Mouse (Mus musculus): ENCODE measurements around the gene Coro2a.
"Not testable (repeated sequence)": the region's sequence is repeated elsewhere in the genome, so short reads cannot be mapped to it uniquely, and the experiment has no call there.

Coro2a gene

DNA sequence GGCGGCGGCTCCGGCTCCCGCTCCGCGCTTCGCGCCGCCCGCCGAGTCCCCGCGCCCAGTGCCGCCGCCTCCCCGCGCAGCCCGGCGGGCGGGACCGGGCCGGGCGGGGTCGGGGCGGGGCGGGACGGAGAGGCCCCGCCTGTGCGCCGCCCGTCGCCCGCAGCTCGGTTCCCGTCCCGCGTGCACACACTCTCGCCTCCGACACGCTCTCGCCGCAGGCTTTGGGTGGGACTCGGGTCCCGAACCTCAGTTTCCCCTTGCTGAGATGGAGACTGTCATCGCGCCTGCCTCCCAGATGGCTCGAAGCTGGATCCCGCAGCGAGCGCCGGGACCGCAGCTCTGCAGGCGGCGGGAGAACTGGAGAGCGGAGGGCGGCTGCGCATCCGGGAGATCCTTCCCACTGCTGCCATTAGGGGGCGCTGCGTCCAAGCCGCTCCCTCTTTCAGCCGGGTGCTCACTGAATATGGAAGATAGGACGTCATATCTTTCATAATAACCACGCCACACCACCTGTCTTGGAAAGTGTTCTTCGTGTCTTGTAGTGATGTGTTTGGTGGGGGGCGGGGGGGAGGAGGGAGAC lies at the start of gene Coro2a:
Coro2a (minus strand) TSS at position 359 of the 580 bp plus-strand sequence.
- peak; percentile 54 for DNase-seq (ENCODE audit: low read depth, low spot score)

DNA sequence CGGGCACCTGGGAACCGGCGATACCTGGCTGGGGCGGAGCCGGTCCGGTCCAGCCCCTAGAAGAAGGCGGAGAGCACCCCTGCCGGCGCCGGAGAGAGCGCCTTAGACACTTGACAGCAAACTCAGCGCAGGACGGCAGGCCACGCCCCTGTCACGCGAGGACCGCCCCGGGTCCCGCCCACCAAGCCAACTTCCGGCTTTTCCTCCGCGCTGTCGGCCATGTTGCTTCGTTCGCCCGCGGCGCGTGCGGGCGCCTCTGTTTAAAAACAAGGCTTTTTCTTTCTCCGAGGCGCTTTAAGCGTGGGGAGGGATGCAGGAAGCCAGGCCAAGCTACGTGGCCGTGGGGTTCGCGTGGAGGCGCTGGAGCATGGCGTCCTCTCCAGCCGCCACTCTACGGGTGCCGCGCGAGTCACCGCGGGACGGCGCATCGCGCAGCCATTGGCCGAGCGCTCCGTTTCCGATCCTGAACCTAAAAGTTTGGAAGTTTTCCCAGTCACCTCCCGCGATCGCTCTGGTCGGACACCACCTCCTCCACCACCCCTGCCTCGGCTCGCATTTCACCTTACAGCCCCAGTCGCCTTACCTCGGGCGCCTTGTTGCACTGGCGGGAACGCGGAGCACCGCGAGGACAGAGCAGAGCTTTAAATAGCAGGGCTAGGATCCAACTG lies 48.2 kb upstream of the Coro2a start, which contains the start of gene Tbc1d2:
Tbc1d2 (minus strand) TSS at position 124 of the 668 bp plus-strand sequence.
- DNase-seq (ENCODE audit: low read depth, low spot score): peak; percentile 76

DNA sequence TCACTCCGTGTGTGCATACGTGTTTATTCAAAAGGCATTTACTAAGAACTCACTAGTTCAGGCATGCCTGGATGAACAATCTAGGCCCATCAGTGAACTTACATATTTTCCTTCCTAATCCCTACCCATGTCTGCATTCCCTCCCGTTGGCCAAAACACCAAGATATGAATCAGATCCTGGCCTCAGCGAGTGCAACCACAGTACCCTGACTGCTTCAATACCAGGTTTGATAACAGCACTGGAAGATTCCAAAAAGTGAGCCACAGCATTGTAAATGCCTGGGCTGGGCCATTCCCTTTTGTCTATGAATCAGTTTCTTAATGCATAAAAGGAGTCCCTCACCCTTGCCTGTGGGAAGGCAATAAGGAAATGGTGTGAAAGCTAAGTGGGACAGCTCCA lies 47.2 kb upstream of the Coro2a start:
- no peak for DNase-seq (ENCODE audit: low read depth, low spot score)

DNA sequence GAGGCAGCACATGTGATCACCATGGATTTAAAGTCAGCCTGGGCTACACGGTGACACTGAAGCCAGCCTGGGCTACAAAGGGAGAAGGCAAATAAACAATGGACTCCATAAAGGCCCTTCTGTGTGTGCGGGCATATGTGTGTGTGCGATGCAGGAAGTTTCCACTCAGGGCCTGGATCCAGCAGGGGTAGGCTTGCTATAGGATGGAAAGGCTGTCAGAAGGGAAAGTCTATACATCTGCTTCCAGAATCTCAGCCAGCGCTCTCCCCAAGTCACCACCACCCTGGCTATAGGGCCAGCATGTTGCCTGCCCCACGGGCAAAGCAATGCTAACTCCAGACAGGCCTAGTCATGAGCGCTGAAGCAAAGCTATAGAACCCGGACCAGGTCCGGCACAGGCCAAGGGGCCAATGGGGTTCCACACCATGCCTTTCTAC lies 41.7 kb upstream of the Coro2a start:
- no peak for DNase-seq (ENCODE audit: low read depth, low spot score)

DNA sequence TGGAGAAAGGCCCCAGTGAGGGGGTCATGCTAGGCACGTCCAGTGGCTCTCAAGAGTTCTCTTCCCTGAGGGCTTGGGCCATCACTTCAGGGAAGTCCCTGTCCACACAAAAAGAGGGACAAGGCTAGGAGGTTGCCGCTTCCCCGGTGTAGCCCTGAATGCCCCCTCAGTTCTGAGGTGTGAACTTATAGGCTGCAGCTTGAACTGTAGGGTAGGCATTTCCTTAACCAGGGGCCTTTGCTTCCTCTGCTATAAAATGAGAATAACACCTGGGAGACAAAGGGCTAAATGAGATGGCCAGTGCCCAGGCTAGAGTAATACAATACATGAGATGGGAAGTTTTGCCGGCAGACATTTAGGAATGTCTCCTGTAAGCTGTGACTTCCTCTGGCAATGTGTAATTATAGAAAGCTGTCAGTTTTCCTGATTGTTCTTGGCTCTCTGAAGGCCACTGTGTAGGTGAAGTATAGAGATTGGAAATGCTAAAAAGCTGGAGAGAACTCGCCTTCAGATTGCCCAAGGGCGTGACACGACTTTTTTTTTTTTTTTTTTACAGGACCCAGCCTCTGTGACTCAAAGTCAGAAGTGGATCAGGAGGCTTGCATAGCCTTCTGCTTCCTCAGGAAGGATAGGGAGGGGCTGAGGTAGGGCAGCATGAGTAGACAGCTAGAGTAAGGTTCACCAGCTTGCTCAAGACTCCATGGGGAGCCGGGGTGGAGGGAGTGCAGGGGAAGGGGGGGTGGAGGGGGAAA lies 41.1 kb upstream of the Coro2a start:
- DNase-seq (ENCODE audit: low read depth, low spot score): no peak

DNA sequence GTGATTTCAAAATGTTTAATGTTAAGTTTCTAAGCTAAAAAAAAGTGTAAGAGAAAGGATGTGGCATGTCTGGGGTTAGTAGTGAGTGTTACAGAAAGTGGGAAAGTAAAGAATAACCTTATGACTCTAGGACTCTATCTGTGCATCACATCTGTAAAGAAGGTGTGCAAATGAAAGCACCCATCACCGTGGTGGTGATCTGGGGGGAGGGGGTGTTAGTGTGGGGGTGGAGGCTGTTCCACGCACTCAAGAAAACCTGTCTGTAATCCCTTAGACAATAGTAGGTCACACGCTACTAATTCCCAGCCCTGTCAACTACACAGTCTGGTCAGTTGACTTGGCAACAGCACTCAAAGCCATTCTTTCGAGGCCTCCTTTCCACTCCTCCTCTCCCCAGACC lies 39.3 kb upstream of the Coro2a start:
- DNase-seq (ENCODE audit: low read depth, low spot score): no peak

DNA sequence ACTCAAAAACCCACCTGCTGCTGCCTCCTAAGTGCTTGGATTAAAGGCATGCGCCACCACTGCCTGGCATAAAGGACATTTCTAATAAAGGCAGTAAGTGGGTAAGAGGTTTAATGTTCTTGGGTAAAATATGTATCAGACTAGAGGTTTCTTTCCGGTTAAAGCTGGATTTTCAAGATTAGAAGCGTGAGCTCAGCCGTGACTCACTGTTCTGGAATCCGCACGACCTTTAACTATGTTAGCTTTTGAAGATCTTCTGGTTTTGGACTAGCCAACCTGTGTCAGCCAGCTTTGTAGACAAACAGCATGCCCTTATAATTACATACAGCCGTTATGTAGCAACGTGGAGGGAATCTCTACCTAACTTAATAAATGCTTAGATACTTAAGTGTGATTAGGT lies 37.9 kb upstream of the Coro2a start:
- no peak for DNase-seq (ENCODE audit: low read depth, low spot score)

DNA sequence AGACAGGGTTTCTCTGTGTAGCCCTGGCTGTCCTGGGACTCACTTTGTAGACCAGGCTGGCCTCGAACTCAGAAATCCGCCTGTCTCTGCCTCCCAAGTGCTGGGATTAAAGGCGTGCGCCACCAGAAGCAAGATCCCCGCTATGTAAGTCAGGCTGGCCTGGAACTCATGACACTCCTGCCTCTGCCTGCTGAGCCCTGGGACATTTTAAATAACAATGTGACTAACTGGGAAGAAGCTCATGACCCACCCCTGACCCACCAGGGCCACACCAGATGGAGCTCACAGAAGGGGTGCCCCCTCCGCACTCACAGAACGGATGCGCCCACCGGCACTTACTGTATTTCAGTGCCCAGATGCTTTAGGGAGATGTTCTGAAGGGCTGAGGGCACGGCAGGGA lies 35.2 kb upstream of the Coro2a start:
- not testable (repeated sequence) for DNase-seq (ENCODE audit: low read depth, low spot score)

DNA sequence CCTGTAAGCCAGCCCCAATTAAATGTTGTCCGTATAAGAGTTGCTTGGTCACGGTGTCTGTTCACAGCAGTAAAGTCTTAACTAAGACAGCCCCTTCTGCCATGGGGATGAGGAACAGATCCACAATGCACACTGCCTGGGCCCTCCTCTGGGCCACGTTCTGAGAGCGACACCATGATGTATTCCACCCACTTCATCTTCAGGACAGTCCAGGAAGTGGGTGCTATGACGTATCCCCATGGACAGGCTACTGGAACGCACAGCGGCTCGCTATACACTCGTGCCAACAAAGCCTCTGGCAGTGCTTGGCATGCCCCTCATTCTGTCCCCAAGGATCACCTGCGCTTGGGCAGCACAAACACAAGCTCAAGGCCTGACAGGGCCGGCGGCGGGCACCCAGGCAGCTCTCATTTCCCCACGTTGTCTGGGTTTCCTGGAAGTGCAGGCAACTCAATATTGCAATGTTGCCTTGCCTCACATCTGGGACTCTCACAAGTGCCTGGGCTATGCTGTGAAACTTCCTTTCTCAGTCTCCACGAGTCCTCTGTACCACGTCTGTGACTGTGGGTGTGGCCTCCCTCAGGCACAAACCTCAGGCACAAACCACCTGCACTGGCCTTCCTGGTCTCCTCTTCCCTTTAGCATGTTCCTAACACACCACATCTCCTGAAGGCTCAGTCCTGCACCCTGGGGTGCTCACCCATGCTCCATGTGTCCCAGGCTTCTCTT lies 33.9 kb upstream of the Coro2a start:
- no peak for DNase-seq (ENCODE audit: low read depth, low spot score)

DNA sequence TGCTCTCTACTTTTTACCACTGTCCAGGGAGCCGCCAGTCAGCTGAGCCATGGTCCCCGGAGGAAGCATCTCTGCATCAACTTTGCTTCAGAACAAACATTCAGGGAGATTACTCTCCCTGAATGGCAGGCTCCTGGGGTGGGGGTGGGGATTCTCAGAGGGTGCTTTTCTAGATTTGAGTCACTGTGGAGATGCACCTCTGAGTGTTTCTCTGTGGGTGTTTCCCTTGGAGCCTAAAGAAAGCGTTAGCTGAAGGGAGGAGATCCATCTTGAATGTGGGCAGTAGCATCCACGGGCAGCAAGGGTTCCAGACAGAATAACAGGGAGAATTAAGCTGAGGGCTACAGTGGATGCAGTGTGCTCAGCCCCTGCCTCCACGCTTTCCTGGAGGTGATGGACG lies 32.9 kb upstream of the Coro2a start:
- DNase-seq (ENCODE audit: low read depth, low spot score): no peak

DNA sequence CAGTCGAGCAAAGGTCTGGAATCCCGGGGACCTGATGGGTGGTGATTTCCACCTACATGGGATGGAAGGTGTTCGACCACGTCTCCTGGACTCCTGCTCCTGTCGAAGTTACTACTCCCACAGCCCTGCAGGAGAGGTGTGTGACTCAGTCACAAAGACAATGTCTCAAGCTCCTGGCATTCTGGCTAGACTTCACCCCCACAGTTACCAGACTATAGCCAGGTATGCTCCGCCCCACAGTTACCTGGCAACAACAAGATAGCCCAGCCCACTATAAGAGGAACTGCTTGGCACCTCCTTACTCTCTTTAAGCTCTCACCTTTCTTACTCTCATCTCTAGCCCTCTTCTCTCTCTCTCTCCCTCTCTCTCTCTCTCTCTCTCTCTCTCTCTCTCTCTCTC lies 31.6 kb upstream of the Coro2a start:
- not testable (repeated sequence) for DNase-seq (ENCODE audit: low read depth, low spot score)

DNA sequence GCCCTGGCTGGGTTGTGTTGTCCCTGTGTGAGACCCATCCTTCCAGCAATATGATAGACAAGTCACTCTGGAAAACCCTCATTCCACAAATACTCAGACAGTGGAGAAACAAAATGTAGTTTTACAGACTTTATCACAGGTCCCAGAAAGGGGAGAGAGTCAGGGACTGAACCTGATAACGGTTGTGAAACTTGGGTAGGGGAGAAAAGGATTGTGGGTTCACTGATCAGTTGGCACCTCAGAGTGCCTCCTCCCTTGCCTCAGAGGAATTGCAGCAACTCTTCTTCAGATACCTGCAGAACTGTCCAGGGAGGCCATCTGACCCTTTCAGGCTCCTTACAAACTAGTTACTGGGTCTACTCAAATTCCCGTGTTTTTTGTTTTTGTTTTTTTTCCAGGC lies 30.5 kb upstream of the Coro2a start:
- DNase-seq (ENCODE audit: low read depth, low spot score): no peak

DNA sequence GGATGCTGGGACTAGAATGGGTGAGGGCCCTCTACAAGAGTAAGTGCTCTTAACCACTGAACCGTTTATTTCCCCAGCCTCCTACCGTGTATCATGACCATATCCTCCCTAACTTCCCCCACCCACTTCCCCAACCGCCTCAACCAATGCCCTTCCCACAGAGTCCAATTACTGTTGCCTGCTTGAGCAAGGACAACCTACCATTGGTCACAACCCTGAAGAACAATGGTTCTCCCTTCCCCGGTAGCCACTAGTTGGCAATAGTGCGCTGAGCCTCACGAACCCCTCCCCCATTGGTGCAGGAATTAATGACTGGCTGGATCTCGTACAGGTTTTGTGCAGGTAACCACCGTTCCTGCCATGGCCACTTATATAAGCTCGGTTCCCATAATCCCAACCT lies 28.4 kb upstream of the Coro2a start:
- no peak for DNase-seq (ENCODE audit: low read depth, low spot score)

DNA sequence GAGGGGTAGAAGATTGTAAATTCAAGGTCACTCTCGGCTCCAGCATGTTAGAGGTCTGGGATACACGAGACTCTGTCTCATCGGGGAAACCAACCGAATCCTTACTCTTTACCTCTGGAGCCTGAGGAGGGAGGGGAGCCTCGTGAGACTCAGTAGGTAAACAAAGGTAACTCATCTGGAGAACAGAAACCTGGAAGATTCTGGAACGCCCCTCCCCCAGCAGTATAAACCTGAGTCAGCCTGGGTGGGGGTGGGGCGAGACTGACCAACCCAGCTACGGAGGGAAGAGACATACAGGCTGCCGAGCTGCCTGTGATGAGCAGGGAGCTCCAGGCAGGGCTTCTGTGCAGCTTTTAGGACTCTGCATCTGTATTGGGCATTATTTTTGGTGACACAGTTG lies 26.9 kb upstream of the Coro2a start:
- no peak for DNase-seq (ENCODE audit: low read depth, low spot score)

DNA sequence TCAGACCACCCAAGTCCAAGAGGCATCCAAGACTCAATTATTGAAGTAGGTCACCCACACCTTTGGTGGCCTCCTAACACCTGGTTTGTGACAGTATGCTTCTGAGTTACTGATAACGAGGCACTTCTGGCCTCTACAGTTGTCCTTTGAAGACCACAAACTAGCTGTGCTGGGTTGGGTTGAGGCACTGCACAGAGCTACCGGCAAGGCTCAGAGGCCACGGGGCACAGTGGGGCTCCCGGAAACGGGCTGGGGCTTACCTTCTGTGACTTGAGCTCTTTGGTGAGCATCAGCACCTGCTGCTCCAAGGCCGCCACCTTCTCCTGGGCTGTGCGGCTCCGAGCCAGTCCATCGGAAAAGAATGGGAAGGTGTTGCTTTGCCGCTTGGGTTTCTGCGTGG lies 26.1 kb upstream of the Coro2a start:
- DNase-seq (ENCODE audit: low read depth, low spot score): no peak

DNA sequence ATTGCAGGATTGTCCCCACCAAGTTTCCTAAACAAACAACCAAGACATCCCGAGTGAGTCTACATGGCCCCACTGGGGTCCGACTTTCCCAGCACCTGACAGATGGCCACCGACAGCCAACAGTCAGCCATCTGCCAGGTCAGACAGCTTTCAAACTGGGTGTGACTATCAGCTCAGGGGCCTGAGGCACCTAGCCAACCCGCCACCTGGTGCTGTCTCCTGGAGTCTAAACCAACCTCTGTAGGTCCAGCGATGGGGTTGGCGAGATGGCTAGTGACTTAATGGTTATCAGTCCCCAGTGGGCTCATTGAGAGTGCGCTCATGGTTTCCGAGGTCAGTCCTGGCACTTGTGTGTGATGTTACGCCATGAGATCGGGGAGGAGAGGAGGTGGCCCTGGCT lies 23.1 kb upstream of the Coro2a start:
- DNase-seq (ENCODE audit: low read depth, low spot score): no peak

DNA sequence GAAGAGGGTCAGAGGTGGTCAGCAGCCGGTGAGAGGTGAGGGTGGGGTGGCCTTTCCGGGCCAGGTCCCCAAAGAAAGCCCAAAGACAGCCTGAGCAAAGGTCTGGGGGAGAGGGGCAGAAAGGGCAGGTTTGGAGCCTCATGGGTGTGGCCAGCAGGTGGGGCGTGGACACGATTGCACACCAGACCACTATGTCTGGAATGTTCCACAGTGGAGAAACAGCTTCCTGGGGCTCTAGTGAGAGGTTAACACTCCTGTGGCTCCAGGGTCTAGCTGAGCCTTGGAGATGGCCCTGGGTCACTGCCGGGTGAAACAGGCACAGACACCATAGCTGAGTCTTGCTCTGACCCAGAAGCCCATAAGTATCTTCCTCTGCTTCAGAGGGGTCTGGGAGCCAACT lies 21.0 kb upstream of the Coro2a start:
- no peak for DNase-seq (ENCODE audit: low read depth, low spot score)

DNA sequence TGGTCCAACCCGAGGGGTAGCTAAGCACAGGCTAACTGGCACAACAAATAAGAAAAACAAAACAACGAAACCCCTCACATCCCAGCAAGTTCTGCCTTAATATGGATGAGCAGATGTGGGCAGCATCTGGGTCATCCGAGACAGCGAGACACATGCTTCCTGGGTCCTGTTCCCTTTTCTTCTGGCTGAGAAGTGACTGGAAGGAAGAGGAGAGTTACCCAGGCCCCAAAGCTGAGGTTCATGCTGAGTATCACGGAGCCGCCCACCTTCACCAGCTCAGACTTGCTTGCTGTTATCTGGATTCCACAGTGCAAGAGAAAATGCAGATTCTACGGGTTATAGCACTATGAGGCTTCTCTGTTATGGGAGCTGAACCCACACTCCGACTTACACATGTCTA lies 18.9 kb upstream of the Coro2a start:
- DNase-seq (ENCODE audit: low read depth, low spot score): no peak

DNA sequence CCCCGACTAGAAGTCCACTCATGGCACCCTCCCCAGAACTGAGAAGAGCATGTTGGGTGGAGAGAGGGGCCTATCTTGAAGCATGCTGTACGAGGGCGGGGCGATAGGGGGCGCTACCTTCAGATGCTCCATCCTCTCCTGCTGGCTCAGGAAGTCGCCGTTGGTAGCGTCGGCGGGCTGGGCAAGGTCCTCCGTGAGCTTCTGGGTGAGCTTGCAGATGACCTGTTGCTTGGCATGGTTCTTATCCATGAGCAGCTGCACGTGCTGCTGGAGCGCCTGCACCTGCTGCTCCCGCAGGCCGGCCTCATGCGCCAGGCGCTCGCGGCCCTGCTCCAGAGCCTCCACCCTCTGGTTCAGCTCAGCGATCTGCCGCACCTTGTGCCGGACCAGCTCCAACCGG lies 18.3 kb upstream of the Coro2a start:
- no peak for DNase-seq (ENCODE audit: low read depth, low spot score)

DNA sequence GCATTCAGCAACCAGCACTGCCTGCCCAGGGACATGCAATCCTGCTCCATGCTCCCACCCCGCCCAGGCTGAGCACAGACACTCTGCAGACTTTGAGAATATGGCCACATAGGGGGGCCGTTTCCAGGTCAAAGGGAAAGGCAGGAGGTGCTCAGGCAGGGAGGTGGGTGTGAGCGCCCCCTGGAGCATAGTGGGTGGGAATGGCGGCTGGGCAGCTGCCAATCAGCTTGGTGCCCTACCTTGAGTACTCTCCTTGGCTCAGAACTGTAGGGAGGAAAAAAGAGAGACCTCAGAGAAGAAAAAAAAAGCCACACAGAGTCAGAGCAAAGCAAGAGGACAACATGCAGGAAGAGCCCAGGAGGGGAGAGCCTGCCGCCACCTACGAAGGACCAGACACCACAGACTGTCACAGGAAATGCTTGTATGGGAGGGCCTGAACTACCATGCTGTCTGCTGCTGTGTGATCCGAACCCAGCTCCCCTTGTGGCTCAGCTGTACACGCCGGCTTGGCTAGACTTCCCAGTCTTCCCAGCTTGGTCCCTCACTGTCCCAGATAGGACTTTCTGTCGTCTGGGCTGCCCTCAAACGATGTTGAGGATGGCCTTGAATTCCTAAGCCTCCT lies 16.3 kb upstream of the Coro2a start:
- DNase-seq (ENCODE audit: low read depth, low spot score): no peak

DNA sequence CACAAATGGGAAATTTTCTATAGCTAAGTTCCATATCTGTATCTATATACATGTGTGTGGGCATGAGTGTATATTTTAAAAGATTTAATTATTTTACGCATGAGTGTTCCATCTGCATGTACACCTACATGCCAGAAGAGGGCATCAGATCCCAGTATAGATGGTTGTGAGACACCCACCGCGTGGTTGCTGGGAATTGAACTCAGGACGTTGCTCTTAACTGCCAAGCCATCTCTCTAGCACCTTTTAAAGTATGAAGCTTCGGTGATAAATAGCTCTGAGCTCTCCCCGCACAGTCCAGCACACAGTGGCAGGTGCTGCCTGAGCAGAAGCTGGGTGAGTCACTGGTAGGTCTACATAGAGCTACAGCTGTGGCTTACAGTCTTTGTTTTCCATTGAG lies 15.4 kb upstream of the Coro2a start:
- DNase-seq (ENCODE audit: low read depth, low spot score): no peak

DNA sequence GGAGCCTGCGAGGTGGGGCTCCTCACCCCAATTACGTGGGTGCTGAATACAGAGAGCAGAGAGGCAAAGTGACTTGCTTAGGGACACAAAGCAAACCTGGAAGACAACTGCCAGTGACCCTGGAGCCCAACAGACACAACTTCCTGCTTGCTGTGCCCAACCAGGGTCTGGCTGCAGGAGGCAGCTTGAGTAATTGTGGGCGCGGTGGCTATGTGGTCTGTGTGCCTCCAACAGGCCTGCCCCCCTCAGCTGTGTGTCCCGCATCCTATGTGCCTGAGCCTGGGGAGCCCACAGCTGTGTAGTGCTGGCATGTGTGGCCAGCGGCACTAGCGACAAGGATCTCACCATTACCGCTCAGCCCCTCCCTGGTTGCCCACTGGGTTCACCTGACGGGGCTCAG lies 12.6 kb upstream of the Coro2a start:
- no peak for DNase-seq (ENCODE audit: low read depth, low spot score)

Measured in brain, embryonic 18.5 days (tissue).